Mouse (Mus musculus) MEL (cell line): ENCODE measurements around the gene Ythdc1.

Source experiments
- CTCF ChIP-seq, 3 experiments: IDR thresholded peaks in 2 of 3; conservative IDR thresholded peaks in 1 of 3; 2 replicates each; pipeline ENCODE4 v1.5.1; 2011 to 2012; ENCODE audit warnings: low read length in 3 of 3, low read depth in 2 of 3, mild to moderate bottlenecking in 2 of 3, improper control_type of control experiment in 1 of 3, inconsistent platforms in 1 of 3, mixed read lengths in 1 of 3, moderate library complexity in 1 of 3; ENCODE audit not compliant: control insufficient read depth in 1 of 3, insufficient read depth in 1 of 3, poor library complexity in 1 of 3, severe bottlenecking in 1 of 3
- EP300 ChIP-seq, 2 experiments: IDR thresholded peaks; 2 replicates each; pipeline ENCODE4 v1.6.1; 2011; ENCODE audit warnings: improper control_type of control experiment in 2 of 2, low read length in 2 of 2, low read depth in 1 of 2, mild to moderate bottlenecking in 1 of 2
- MXI1 ChIP-seq: IDR thresholded peaks from 2 replicates; pipeline ENCODE4 v1.6.1; 2011; ENCODE audit warnings: mild to moderate bottlenecking, low read depth, low read length, improper control_type of control experiment

DNA sequence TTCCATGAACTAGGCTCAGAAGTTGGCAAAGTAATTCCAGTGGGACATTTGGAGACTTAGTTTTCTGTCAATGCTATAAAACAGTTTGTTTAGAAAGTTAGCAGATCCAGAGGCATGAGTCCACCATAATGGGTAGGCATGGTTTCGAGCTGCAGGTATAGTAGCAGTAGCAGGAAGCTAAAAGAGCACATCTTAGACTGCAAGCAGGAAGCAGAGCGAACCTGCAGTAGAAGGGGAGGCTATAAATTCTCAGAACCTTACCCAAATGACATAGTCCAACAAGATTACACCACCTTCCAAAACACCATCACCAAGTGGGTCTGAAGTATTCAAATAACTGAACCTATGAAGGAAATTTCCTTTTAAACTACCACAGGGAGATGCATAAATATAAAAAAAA is 36.2 kb downstream of the Ythdc1 start:
- TF ChIP-seq MXI1 (no peak), CTCF (IDR thresholded peaks at IDR 0.05 in 2 of 3, conservative IDR thresholded peaks at IDR 0.05 in 1 of 3; ENCODE audit: control insufficient read depth in 1 of 3, insufficient read depth in 1 of 3, low read depth in 2 of 3, low read length in 3 of 3, poor library complexity in 1 of 3, severe bottlenecking in 1 of 3) (no peak), EP300 (IDR thresholded peaks at IDR 0.05; ENCODE audit: low read depth in 1 of 2, low read length in 2 of 2) (no peak)
